Mouse (Mus musculus) G1E (cell line): ENCODE data around the gene Hnrnpul1.

ENCODE experiments used
- CTCF ChIP-seq: IDR thresholded peaks from 2 replicates; pipeline ENCODE4 v1.5.1; 2012; ENCODE audit warnings: low read depth, low read length, inconsistent platforms, mixed read lengths
- GATA1 ChIP-seq: IDR thresholded peaks from 2 replicates; pipeline ENCODE4 v1.6.1; 2012; ENCODE audit warnings: borderline replicate concordance, low read length, inconsistent platforms, mixed read lengths
- GATA2 ChIP-seq: IDR thresholded peaks from 2 replicates; pipeline ENCODE4 v1.6.1; 2012; ENCODE audit warnings: low read depth, low read length, inconsistent platforms, borderline replicate concordance
- TAL1 ChIP-seq: conservative IDR thresholded peaks from 2 replicates; pipeline ENCODE4 v1.6.1; 2012; ENCODE audit warnings: low read depth, low read length, inconsistent platforms, mixed read lengths

- TF ChIP-seq CTCF (no peak), GATA1 (no peak), TAL1 (no peak), GATA2 (no peak)
Observed at GRCm38 (mm10) chr7:25753076-25753475, 1.5 kb downstream of the Hnrnpul1 start.
